Mouse (Mus musculus) CD4-positive, CD25-positive, alpha-beta regulatory T cell (primary cell): Measurements from ENCODE around the gene Lrrc41. TPM values are rescaled to one million over a fixed set of nuclear protein-coding genes. Genes with fewer than 3 reads are reported as not detected.

Source experiments
- polyA plus RNA-seq: library from polyadenylated mRNA; unstranded; fragments of 100-300 nt; shearing (Covaris generic); gene quantifications from one replicate; pipeline ENCODE4 v1.2.1, GENCODE M21; 2017

Lrrc41 gene
- 40.3 TPM for polyA plus RNA-seq

DNA sequence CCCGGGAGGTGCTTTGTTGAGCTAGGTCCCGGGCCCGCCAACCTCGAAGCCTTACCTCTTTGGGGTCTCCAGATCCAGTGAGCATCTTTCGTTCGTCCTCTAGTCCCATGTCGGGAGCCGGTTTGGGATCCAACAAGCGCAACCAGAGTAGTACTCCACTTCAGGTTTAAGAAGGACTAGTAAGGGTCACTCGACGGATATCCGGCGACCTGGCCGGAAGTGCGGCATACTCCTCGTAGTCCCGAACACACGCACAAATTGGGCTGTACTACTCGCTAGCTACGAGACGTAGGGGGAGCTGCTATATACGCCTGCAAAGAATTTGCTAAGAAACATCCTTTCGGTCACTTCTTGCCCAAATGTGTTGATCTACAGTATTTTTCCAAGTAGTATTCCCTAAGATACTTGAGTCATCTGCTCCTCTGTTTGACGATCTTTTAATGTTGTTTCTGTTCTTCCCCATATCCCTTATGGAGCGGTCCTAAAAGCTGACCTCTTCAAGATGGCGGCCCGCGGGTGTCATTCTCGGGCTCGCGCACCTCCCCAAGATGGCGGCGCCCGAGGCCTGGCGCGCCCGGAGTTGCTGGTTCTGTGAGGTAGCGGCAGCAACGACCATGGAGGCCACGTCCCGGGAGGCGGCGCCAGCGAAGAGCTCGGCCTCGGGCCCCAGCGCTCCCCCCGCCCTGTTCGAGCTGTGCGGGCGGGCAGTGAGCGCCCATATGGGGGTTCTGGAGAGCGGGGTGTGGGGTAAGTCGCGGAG, at the start of gene Lrrc41, which contains the start of gene Uqcrh:
Gene Lrrc41 (plus strand): TSS at position 409 of the 760 bp plus-strand sequence.
Gene Uqcrh (minus strand): TSS at position 211 of the 760 bp plus-strand sequence.

DNA sequence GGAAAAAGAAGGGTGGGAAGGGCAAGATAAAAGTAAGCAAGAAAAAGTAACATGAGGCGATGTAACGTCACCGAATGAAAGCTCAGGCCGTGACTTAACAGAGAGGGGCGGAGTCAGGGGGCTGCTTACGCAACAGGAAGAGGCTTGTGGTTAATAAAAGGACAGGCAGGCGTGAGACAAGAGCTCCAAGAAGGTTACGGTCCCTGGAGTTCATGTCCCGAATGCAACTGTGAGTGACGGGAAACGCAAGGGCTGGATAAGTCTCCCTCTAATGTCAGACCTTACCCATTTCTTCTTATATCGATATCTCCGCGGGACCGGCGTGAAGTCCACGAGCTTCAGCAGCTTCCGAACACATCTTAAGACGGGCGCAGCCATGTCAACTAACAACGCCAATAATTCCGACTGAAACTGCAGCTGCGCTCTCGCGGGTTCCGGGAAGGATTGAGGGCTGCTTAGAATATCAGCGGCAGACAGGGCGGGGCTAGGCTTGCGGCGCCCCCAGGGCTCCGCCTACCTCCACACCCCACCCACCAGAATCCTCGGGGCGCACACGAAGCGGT, 21.6 kb upstream of the Lrrc41 start, which contains the start of gene Nsun4:
Gene Nsun4 (minus strand): TSS at position 478 of the 563 bp plus-strand sequence.

DNA sequence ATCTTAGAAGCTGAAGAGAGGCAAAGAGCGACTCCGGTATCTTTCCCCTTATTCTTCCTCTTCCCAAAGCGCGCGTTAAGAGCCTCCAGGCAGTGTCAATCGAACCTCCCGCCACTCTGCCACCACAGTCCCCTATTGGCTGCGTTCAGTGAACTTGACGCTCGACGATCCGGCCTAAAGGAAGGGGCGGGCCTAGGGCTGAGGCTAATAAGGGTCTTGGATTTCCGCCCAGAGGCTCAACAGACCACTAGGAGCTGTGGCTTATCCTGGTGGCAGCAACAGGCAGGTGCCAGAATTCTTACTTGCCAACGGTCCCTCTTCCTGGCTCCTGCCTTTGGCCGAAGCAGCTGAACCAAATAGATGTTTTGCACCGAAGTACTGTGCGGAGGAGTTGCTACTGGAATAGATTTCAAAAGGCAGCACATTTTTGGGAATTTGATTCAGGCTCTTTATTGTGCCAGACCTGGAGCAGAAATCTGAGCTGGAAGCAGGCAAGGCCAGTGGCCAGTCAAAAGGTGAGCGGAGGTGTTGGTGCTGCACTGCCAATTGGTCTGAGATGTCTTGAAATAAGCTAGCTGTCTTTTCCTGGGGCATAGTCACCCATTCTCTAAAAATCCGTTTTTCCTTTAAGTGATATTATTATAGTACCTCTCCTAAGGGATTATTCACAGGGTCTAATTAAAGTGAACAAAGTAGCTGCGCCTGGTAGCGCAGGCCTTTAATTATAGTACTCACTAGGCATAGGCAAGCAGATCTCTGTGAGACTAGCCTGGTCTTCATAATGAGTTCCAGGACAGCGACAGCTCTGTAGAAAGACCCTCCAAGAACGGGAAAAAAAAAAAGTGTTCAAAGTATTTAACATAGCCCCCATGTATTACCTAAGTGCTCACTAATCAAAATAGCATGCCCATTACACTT, 48.8 kb downstream of the Lrrc41 start, which contains the start of the genes Rad54l and Pomgnt1:
Gene Rad54l (minus strand): TSS at position 89 of the 918 bp plus-strand sequence.
Gene Pomgnt1 (plus strand): TSS at position 239 of the 918 bp plus-strand sequence.

Other genes with a start within 250 kb of the Lrrc41 start
- 32.5 TPM for gene Mob3c, start 247.2 kb upstream of the Lrrc41 start, polyA plus RNA-seq
- gene Mknk1, start 236.1 kb upstream of the Lrrc41 start, polyA plus RNA-seq, result 58.6 TPM
- gene Kncn, start 190.9 kb upstream of the Lrrc41 start, polyA plus RNA-seq, result not detected
- gene 6430628N08Rik, start 184.6 kb upstream of the Lrrc41 start, polyA plus RNA-seq, result not detected
- not detected for gene Dmbx1, start 135.3 kb upstream of the Lrrc41 start, polyA plus RNA-seq
- 130 TPM for gene Faah, start 57.3 kb upstream of the Lrrc41 start, polyA plus RNA-seq
- 34.9 TPM for gene Nsun4, start 21.4 kb upstream of the Lrrc41 start, polyA plus RNA-seq
- gene Uqcrh, start 198 bp upstream of the Lrrc41 start, polyA plus RNA-seq, result 446 TPM
- 2.9 TPM for gene Rad54l, start 48.4 kb downstream of the Lrrc41 start, polyA plus RNA-seq
- gene Pomgnt1, start 48.6 kb downstream of the Lrrc41 start, polyA plus RNA-seq, result 53.9 TPM
- 0.17 TPM for gene Lurap1, start 76.1 kb downstream of the Lrrc41 start, polyA plus RNA-seq
- not detected for gene Tspan1, start 92.3 kb downstream of the Lrrc41 start, polyA plus RNA-seq
- gene 1700042G07Rik, start 98.1 kb downstream of the Lrrc41 start, polyA plus RNA-seq, result not detected
- not detected for gene Gm49337, start 98.1 kb downstream of the Lrrc41 start, polyA plus RNA-seq
- gene Pik3r3, start 146.3 kb downstream of the Lrrc41 start, polyA plus RNA-seq, result 5.7 TPM